Mouse (Mus musculus) hindbrain, embryonic 11.5 days (tissue): ENCODE results near the gene Rhod. TPM values are rescaled to one million over a fixed set of nuclear protein-coding genes. Genes with fewer than 3 reads are reported as not detected.

ENCODE experiments used
- ATAC-seq: fragments of 200-750 bp; cut with Nextera tagmentation; 2 replicates; pipeline ENCODE4 v1.8.0; 2017; ENCODE audit warnings: mild to moderate bottlenecking, moderate TSS enrichment, moderate library complexity; ENCODE audit not compliant: low FRiP score
- DNase-seq: peaks from one replicate; pipeline ENCODE4 v3.0.0-alpha.2; 2015; ENCODE audit warnings: low spot score
- H3K27ac ChIP-seq: fragments of 300-500 bp; sonication (generic); 2 replicates; pipeline ENCODE4 v1.5.1; 2014; ENCODE audit warnings: mild to moderate bottlenecking, low read depth, low read length
- H3K27me3 ChIP-seq: fragments of 300-500 bp; sonication (generic); 2 replicates; pipeline ENCODE4 v1.6.1; 2014; ENCODE audit warnings: mild to moderate bottlenecking, low read length, moderate library complexity, mixed read lengths; ENCODE audit not compliant: control insufficient read depth, insufficient read depth
- H3K36me3 ChIP-seq: fragments of 300-500 bp; sonication (generic); 2 replicates; pipeline ENCODE4 v1.6.1; 2014; ENCODE audit warnings: mild to moderate bottlenecking, low read length, moderate library complexity, mixed read lengths; ENCODE audit not compliant: control insufficient read depth, insufficient read depth
- H3K4me1 ChIP-seq: fragments of 300-500 bp; sonication (generic); replicated peaks from 2 replicates; pipeline ENCODE4 v1.6.1; 2014; ENCODE audit warnings: low read length, mixed read lengths; ENCODE audit not compliant: control insufficient read depth, insufficient read depth
- H3K4me2 ChIP-seq: fragments of 300-500 bp; sonication (generic); replicated peaks from 2 replicates; pipeline ENCODE4 v1.6.1; 2014; ENCODE audit warnings: mild to moderate bottlenecking, low read depth, low read length
- H3K4me3 ChIP-seq: fragments of 300-500 bp; sonication (generic); 2 replicates; pipeline ENCODE4 v1.5.1; 2014; ENCODE audit warnings: low read depth, low read length
- H3K9ac ChIP-seq: fragments of 300-500 bp; sonication (generic); 2 replicates; pipeline ENCODE4 v1.6.1; 2014; ENCODE audit warnings: low read depth, low read length
- H3K9me3 ChIP-seq: fragments of 300-500 bp; sonication (generic); 2 replicates; pipeline ENCODE4 v1.6.1; 2016; ENCODE audit warnings: low read length; ENCODE audit not compliant: control insufficient read depth
- WGBS: fragments of 180-500 bp; shearing (Covaris S2); extraction: QIAGEN DNeasy Blood & Tissue Kit; methylation state at CpG from one replicate; pipeline ENCODE4 v1.1.7; 2014; 5-methylcytosine and 5-hydroxymethylcytosine counted together
- polyA plus RNA-seq: library from polyadenylated mRNA; unstranded; fragments of >200 nt; fragmentation: Nextera tagmentation; extraction: Ambion mirVana; gene quantifications from 2 replicates; pipeline ENCODE4 v1.2.1, GENCODE M21; 2014

Rhod gene
- polyA plus RNA-seq, 1 experiment from 2014 or later = 15.2 TPM

- H3K27me3 ChIP-seq = peaks cover 31% of the 10 kb centered on the region
- ATAC-seq = peak; percentile 66
Observed at GRCm38 (mm10) chr19:4476601-4477257, 37.5 kb upstream of the Rhod start.

GRCm38 (mm10) chr19:4475224-4475925, 36.1 kb upstream of the Rhod start:
- Histone ChIP-seq H3K9ac (no peak overlapping the region), H3K36me3 (no peaks in the 10 kb centered on the region), H3K4me1 (0 out of 2 replicates have a peak, but pooled peaks cover 2% of the 10 kb centered on the region), H3K4me2 (no peak overlapping the region), H3K27ac (no peak overlapping the region), H3K4me3 (no peak overlapping the region), H3K9me3 (no peaks in the 10 kb centered on the region), H3K27me3 (peaks cover 31% of the 10 kb centered on the region)
- DNase-seq (no peak), ATAC-seq (no peak)
- WGBS = 82% methylated on average over 11 of the region's 11 CpGs

More at GRCm38 (mm10) chr19:4476601-4477257, 37.5 kb upstream of the Rhod start:
- DNase-seq = peak; percentile 64
- Histone ChIP-seq H3K9me3 (no peaks in the 10 kb centered on the region), H3K36me3 (no peaks in the 10 kb centered on the region), H3K4me3 (peak overlapping the region; percentile 53), H3K27ac (no peak overlapping the region), H3K9ac (peak overlapping the region; percentile 56), H3K4me1 (0 out of 2 replicates have a peak, but pooled peaks cover 2% of the 10 kb centered on the region), H3K4me2 (peak overlapping the region; percentile 94)
- under 1% methylated on average over 57 of the region's 70 CpGs for WGBS

- H3K27me3 ChIP-seq = peaks cover 31% of the 10 kb centered on the region
- H3K4me3 ChIP-seq = no peak overlapping the region
- H3K27ac ChIP-seq = no peak overlapping the region
- DNase-seq = no peak
- no peak overlapping the region for H3K4me2 ChIP-seq
- 0 out of 2 replicates have a peak, but pooled peaks cover 2% of the 10 kb centered on the region for H3K4me1 ChIP-seq
- no peak overlapping the region for H3K9ac ChIP-seq
- no peaks in the 10 kb centered on the region for H3K36me3 ChIP-seq
- 57% methylated on average over 3 of the region's 3 CpGs for WGBS
- no peaks in the 10 kb centered on the region for H3K9me3 ChIP-seq
- ATAC-seq = no peak
Observed at GRCm38 (mm10) chr19:4474739-4475138, 35.5 kb upstream of the Rhod start.

- H3K27me3 ChIP-seq = peaks cover 29% of the 10 kb centered on the region
- no peaks in the 10 kb centered on the region for H3K36me3 ChIP-seq
- no peak overlapping the region for H3K27ac ChIP-seq
- H3K9ac ChIP-seq = no peak overlapping the region
- WGBS = 93% methylated on average over 5 of the region's 5 CpGs
- DNase-seq (no peak), ATAC-seq (no peak)
- no peak overlapping the region for H3K4me2 ChIP-seq
- H3K4me1 ChIP-seq = 0 out of 2 replicates have a peak, but pooled peaks cover 2% of the 10 kb centered on the region
- H3K9me3 ChIP-seq = no peaks in the 10 kb centered on the region
- no peak overlapping the region for H3K4me3 ChIP-seq
Observed at GRCm38 (mm10) chr19:4473549-4473948, 34.3 kb upstream of the Rhod start.

GRCm38 (mm10) chr19:4468363-4468762, 29.1 kb upstream of the Rhod start:
- Histone ChIP-seq H3K4me3 (no peak overlapping the region), H3K4me1 (no peaks in the 10 kb centered on the region), H3K27me3 (no peaks in the 10 kb centered on the region), H3K9ac (no peak overlapping the region), H3K4me2 (no peak overlapping the region), H3K27ac (no peak overlapping the region), H3K9me3 (no peaks in the 10 kb centered on the region), H3K36me3 (no peaks in the 10 kb centered on the region)
- DNase-seq = peak; percentile 32
- no peak for ATAC-seq
- WGBS = 34% methylated on average over 5 of the region's 5 CpGs

GRCm38 (mm10) chr19:4464666-4465065, 25.4 kb upstream of the Rhod start:
- Histone ChIP-seq H3K36me3 (no peaks in the 10 kb centered on the region), H3K27ac (no peak overlapping the region), H3K9ac (no peak overlapping the region), H3K4me3 (no peak overlapping the region), H3K4me2 (no peak overlapping the region), H3K27me3 (no peaks in the 10 kb centered on the region), H3K4me1 (no peaks in the 10 kb centered on the region), H3K9me3 (no peaks in the 10 kb centered on the region)
- 81% methylated on average over 4 of the region's 4 CpGs for WGBS
- ATAC-seq = no peak
- DNase-seq = no peak

- H3K9ac ChIP-seq = no peak overlapping the region
- DNase-seq = no peak
Observed at GRCm38 (mm10) chr19:4461981-4462380, 22.7 kb upstream of the Rhod start.

GRCm38 (mm10) chr19:4456227-4456626, 17.0 kb upstream of the Rhod start:
- no peak overlapping the region for H3K4me2 ChIP-seq
- H3K4me1 ChIP-seq = no peaks in the 10 kb centered on the region; the same call in 1 of the 2 replicates
- no peak for ATAC-seq
- peak; percentile 80 for DNase-seq
- H3K27me3 ChIP-seq = no peaks in the 10 kb centered on the region
- no peak overlapping the region for H3K4me3 ChIP-seq
- no peaks in the 10 kb centered on the region for H3K9me3 ChIP-seq
- H3K9ac ChIP-seq = no peak overlapping the region
- WGBS = 13% methylated on average over 11 of the region's 11 CpGs
- H3K27ac ChIP-seq = no peak overlapping the region
- no peaks in the 10 kb centered on the region for H3K36me3 ChIP-seq

More at GRCm38 (mm10) chr19:4461981-4462380, 22.7 kb upstream of the Rhod start:
- Histone ChIP-seq H3K4me3 (no peak overlapping the region), H3K9me3 (no peaks in the 10 kb centered on the region), H3K4me1 (no peaks in the 10 kb centered on the region), H3K4me2 (no peak overlapping the region), H3K27ac (no peak overlapping the region), H3K36me3 (no peaks in the 10 kb centered on the region), H3K27me3 (no peaks in the 10 kb centered on the region)
- 89% methylated on average over 8 of the region's 8 CpGs for WGBS
- ATAC-seq = no peak
